Mouse (Mus musculus): ENCODE results near the gene Slc30a1.

Gene Slc30a1

GRCm38 (mm10) chr1:191906571-191907430 lies at the start of gene Slc30a1:
Gene Slc30a1 (plus strand): TSS chr1:191906767.
- under 1% methylated on average over 104 of the region's 104 CpGs for WGBS

GRCm38 (mm10) chr1:191856886-191857651 lies 49.5 kb upstream of the Slc30a1 start:
- 91% methylated on average over 5 of the region's 5 CpGs for WGBS

- WGBS, result 41% methylated on average over 3 of the region's 3 CpGs
Observed at GRCm38 (mm10) chr1:191859847-191860246, 46.7 kb upstream of the Slc30a1 start.

GRCm38 (mm10) chr1:191861247-191861646 lies 45.3 kb upstream of the Slc30a1 start:
- 89% methylated on average over 5 of the region's 5 CpGs for WGBS

GRCm38 (mm10) chr1:191863833-191864550 lies 42.6 kb upstream of the Slc30a1 start:
- 77% methylated on average over 4 of the region's 4 CpGs for WGBS

GRCm38 (mm10) chr1:191864551-191865027 lies 42.0 kb upstream of the Slc30a1 start:
- WGBS, result 84% methylated on average over 8 of the region's 8 CpGs

- WGBS, result 94% methylated on average over 6 of the region's 6 CpGs
Observed at GRCm38 (mm10) chr1:191872076-191872710, 34.4 kb upstream of the Slc30a1 start.

GRCm38 (mm10) chr1:191875006-191875405 lies 31.6 kb upstream of the Slc30a1 start:
- WGBS, result 93% methylated on average over 7 of the region's 7 CpGs

GRCm38 (mm10) chr1:191875683-191876305 lies 30.8 kb upstream of the Slc30a1 start:
- 84% methylated on average over 9 of the region's 9 CpGs for WGBS

- 89% methylated on average over 10 of the region's 10 CpGs for WGBS
Observed at GRCm38 (mm10) chr1:191877681-191878080, 28.9 kb upstream of the Slc30a1 start.

- 42% methylated on average over 4 of the region's 4 CpGs for WGBS
Observed at GRCm38 (mm10) chr1:191878518-191878921, 28.0 kb upstream of the Slc30a1 start.

GRCm38 (mm10) chr1:191880247-191880646 lies 26.3 kb upstream of the Slc30a1 start:
- 93% methylated on average over 3 of the region's 3 CpGs for WGBS

- 50% methylated on average over 8 of the region's 8 CpGs for WGBS
Observed at GRCm38 (mm10) chr1:191880921-191881609, 25.5 kb upstream of the Slc30a1 start.

- 76% methylated on average over 2 of the region's 2 CpGs for WGBS
Observed at GRCm38 (mm10) chr1:191881663-191882062, 24.9 kb upstream of the Slc30a1 start.

- WGBS, result 95% methylated on average over 10 of the region's 10 CpGs
Observed at GRCm38 (mm10) chr1:191882474-191883206, 23.9 kb upstream of the Slc30a1 start.

- 87% methylated on average over 5 of the region's 5 CpGs for WGBS
Observed at GRCm38 (mm10) chr1:191883654-191884053, 22.9 kb upstream of the Slc30a1 start.

GRCm38 (mm10) chr1:191891912-191892311 lies 14.7 kb upstream of the Slc30a1 start:
- 84% methylated on average over 6 of the region's 6 CpGs for WGBS

GRCm38 (mm10) chr1:191894386-191894785 lies 12.2 kb upstream of the Slc30a1 start:
- WGBS, result 46% methylated on average over 17 of the region's 17 CpGs

- 81% methylated on average over 9 of the region's 9 CpGs for WGBS
Observed at GRCm38 (mm10) chr1:191894857-191895256, 11.7 kb upstream of the Slc30a1 start.
